Mouse (Mus musculus) kidney, postnatal 4 days (tissue): ENCODE measurements around the gene Ltbp2.

Experiments
- DNase-seq, 2 experiments: peaks; one replicate each; pipeline ENCODE4 v3.0.0; 2021; ENCODE audit warnings: mixed read lengths in 2 of 2

The Ltbp2 gene

GRCm38 (mm10) chr12:84834773-84835172, 41.6 kb downstream of the Ltbp2 start:
- no peak for DNase-seq

DNA sequence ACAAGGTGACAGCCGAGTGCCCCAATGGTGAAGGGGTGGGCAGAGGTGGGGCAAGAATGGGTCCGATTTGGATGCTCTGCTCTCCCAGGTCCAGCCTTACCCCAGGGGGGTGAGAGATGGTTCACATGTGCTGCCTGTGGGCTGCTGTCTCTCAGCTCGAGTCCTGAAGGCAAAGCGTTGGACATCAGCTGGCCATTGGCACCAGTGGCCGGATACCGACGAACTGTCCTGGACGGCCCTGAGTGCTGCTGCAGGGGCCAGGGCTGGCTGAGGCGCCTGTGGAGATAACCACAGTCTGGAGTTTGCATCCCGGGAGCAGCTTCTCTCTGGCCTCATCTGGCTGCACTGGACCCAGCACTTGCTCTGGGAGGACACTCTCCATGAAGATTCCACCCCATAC, 44.7 kb downstream of the Ltbp2 start:
- no peak for DNase-seq

- no peak for DNase-seq
Observed at GRCm38 (mm10) chr12:84831141-84831540, 45.2 kb downstream of the Ltbp2 start.

- DNase-seq = no peak
Observed at GRCm38 (mm10) chr12:84830438-84830837, 45.9 kb downstream of the Ltbp2 start.

DNA sequence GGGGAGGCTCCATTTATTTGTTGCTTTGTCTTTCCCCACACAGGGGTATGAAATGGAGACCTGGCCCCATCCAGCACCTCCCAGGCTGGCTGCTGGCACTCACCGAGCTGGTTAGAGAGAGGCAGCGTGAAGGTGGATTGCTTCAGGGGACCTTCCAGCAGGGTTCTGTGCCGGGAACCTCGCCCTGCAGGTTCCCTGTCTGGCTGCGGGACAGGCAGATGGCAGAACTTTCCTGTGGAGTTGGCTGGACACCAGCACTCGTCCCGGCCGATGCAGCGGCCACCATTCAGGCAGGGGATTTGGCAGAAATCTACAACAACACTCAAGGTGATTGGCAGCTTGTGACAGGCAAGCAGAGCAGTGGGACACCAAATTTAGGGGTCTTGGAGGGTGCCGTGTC, 46.4 kb downstream of the Ltbp2 start:
- no peak for DNase-seq

GRCm38 (mm10) chr12:84829109-84829724, 47.1 kb downstream of the Ltbp2 start:
- no peak for DNase-seq

DNA sequence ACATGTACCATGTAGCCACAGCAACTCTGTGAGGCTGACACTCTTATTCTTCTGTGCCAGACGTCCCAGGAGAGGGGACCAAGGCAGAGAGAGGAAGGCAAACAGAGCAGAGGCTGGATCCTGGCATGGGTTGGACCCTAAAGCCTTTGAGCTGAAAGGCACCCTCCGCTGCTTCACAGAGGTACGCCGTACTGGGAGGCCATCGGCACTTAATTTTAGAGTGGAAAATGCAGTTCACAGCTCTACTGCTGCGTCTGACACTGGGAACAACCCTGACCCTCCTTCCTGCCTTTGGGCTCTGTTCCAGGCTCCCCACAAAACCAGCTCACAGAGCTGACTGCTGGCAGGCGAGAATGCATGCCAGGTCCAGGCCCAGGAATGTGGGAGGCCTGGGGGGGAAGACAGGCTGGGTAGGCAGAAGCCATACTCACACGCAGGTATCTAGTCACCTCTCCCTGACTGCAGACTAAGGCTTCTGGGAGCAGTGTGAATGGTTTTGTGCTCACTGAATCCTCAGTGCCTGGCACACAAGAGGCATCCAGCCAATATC, 48.9 kb downstream of the Ltbp2 start:
- no peak for DNase-seq

DNA sequence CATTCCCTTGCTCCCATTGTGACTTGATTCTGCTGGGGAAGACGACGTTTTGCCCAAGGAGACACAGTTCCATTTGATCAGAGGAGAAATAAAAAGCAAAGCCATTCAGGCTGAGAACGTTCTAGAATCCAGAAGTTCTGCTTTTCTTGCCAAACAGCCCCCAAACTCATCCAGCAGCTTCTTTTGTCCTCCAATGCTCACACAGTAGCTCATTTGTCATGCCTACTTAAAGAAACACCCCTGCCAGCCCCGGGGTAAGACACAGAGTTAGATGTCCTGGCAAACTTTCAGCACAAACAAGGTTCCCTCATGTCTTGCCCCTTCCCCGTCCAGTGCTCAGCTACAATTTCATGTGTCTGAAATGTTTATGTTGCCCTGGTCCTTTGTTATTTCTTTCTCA, 52.1 kb downstream of the Ltbp2 start:
- DNase-seq = no peak

GRCm38 (mm10) chr12:84823601-84824000, 52.7 kb downstream of the Ltbp2 start:
- no peak for DNase-seq

GRCm38 (mm10) chr12:84819236-84820168, 56.8 kb downstream of the Ltbp2 start:
- no peak for DNase-seq

- no peak for DNase-seq
Observed at GRCm38 (mm10) chr12:84818496-84818895, 57.8 kb downstream of the Ltbp2 start.

DNA sequence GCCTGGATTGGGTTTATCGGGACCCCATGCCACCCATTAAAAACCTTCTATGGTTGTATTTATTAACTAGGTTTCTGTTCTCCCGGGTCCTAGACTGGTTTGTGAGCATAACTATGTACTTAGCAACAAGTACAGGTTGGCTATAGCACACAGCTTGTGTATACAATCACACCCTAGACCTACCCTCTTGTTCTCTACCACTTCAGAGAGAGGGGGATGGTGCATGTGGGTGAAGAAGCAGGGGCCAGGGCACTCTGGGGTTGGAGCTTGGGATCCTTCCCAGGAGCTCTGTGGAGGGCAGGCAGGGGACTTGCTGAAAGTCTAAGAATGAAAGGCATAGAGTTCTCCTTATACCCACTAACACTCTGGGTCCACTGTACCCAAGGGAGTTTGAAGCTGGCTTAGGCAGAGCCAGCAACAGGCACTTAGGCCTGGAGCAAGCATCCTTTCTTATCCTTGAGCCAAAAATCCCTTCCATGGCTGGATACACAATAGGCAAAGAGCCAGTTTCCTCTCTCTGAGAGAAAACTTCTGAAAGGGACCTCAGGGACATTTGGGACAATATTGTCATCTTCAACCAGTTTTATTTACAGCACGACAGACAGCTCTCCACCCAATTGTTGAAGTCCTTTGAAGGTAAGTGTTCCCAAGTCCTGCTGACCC, 61.5 kb downstream of the Ltbp2 start:
- no peak for DNase-seq

DNA sequence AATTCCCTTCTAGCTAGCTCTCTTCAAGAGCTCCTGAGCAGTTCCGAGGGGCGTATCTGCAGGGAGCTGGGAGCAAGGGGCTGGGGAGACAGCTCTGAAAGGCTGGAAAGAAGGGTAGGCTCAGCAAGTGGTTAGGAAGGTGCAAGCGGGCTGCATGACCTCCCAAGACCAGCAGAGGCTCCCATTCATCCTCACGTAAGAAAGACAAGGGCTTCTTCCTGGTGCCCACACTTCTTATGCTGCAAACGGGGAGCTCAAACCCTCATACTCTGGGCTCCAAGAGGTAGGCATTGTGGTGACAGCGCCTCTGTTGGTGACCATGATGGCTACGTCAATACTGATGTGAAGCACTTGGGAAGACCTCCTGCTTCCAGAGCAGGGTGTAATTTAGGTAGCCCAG, 62.6 kb downstream of the Ltbp2 start:
- peak in 1 of 2 experiments; percentile 25 for DNase-seq

GRCm38 (mm10) chr12:84812004-84812403, 64.3 kb downstream of the Ltbp2 start:
- DNase-seq = peak in 1 of 2 experiments; percentile 21

DNA sequence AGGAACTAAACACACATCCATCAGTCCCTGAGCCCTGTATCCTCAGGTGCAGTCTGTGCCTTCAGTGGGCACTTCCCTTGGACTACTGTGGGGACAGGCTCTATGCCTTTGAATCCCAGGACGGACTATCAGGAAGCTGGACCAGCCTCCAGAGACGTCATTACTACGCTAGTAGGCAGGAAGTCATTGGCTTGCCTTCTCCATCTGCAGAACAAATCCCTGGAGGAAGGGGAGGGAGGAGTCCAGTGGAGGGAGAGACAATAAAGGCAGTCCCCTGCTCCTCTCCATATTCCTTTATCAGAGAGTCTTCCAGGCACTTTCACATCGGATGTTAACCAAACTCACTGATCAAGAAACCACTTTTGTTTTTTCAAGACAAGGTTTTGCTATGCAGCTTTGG, 64.8 kb downstream of the Ltbp2 start:
- no peak for DNase-seq

DNA sequence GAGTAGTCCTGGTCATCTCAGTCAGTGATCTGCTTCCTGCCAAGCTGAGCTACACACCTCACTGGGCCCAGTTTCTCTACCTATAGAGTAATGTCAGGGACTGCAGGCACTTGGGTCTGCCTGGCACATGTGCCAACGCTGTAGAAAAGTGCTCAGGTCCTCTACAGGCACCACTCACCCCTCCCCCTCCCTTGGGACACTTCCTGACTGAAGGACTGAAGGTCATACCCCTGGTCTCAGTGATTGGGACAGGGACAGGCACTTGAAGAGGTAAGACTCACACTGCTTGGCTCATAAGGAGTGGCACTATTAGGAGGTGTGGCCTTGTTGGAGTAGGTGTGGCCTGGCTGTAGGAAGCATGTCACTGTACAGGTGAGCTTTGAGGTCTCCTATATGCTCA, 65.5 kb downstream of the Ltbp2 start:
- DNase-seq = no peak

DNA sequence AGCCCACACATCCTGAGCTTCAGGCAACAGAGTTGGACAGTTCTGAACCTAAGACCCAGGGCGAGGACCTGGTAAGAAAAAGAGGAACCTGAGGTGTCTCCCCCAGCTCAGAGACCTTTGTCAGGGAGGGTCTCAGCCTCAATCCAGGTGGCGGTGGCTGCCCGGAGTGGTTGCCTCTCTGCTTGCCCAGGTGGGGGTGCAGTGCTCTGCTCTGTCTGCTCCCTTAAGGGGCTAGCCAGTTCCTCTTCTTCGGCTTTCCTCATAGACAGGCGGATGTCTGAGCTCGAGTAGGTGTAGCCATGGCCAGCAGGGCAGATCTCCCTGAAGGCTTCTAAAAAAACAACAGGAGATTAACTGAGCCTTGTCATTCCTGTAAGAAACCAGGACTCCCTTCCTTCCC, 67.3 kb downstream of the Ltbp2 start:
- no peak for DNase-seq

DNA sequence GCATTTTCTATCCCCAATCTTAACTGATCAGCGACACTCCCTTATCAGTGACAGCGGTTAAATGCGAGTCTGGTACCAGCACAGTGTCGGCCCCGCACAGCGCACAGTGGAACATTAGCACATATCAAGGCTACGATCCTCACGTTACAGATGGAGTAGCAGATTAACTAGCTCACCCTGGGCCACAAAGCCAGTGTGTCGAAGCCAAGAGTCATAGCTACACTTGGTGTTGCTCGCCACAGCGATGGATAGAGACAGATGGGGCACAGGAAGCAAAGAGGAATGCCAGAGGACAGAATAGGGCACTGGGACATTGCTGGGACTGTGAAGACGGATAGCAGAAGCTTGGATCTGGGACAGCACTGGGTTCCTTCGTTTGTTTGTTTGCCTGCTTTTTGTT, 69.0 kb downstream of the Ltbp2 start:
- DNase-seq = no peak

DNA sequence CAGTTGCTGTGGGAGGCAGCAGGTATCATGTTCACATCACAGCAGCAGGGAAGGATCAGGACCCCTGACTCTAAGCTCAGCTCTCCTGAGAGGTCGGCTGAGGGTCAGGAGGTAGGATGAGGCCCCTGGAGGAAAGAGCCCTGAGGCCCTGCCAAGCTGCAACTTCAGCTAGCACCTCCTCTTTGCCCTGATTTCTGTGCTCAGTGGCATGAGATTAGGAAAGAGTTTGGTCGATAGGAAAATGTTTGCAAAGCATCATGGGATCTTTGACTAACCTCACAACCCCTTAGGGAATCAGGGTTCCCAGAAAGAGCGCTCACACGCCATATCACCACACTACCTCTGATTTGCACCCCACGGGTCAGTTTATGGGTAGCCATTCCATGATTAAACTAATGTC, 69.6 kb downstream of the Ltbp2 start:
- no peak for DNase-seq

DNA sequence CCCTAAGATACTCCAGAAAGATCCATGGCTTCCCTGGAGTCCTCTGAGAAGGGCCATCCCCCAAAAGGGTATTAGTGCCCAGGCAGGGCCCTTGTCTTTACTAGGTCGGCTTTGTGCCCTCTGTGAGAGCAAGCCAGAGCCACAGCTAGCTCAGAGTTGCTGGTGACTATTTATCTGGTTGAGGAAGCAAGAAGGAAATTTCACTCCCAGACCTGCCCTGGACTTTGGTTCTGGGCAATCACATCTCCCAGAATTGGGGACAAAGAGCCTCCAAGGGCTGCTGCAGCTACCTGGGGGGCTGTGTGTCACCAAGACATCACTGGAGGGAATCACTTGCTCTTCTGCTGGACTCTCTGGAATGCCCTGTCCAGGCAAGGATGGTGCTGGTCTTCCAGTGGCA, 70.3 kb downstream of the Ltbp2 start:
- DNase-seq = no peak

- peak; percentile 31 to 36 for DNase-seq
Observed at GRCm38 (mm10) chr12:84805228-84805842, 71.0 kb downstream of the Ltbp2 start.

GRCm38 (mm10) chr12:84802625-84803024, 73.7 kb downstream of the Ltbp2 start:
- DNase-seq = no peak

DNA sequence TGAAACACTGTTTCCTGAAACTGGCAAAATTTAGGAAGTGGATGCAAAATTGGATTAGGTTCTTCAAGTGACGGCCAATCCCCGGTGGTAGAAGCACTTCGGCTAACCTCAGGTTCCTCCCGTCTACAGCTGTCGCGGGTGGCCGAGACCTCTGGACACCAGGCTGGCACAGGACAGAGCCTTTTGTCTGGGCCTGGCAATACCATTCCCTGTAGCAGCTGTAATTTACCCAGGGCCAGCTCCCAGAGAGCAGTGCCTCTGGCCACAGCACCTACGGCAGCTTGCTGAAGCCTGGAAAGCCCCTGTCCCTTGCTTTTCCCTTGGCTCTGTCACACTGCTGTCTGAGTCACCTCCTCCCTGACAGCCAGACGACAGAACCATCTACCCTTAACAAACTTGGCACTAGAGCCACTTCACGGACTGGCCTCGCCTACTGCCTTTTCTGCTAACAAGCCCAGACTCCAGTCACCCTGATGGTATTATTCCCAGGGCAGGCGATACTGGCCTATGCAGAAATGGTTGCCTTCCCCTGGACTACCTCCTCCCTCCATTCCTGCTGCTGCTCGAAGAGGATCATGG, 74.7 kb downstream of the Ltbp2 start:
- DNase-seq = no peak
